Mouse (Mus musculus): ENCODE data around the gene Fam43b. TPM values are rescaled to one million over a fixed set of nuclear protein-coding genes. Genes with fewer than 3 reads are reported as not detected.

Gene Fam43b
- polyA plus RNA-seq, 1 experiment from 2014 or later = not detected

- H3K4me1 ChIP-seq (replicated peaks; ENCODE audit: control insufficient read depth, insufficient read depth) = no peaks in the 10 kb centered on the region
- ATAC-seq (ENCODE audit: low FRiP score, low TSS enrichment) (no peak), DNase-seq (ENCODE audit: low spot score) (peak; percentile 54)
- H3K9ac ChIP-seq (ENCODE audit: low read length) = no peak overlapping the region
- TF ChIP-seq EP300 (optimal IDR thresholded peaks at IDR 0.05) (no peak), CTCF (IDR thresholded peaks at IDR 0.05; ENCODE audit: low read depth) (peak; percentile 71)
- 7% methylated on average over 2 of the region's 2 CpGs for WGBS
- no peaks in the 10 kb centered on the region for H3K27me3 ChIP-seq (ENCODE audit: control insufficient read depth, insufficient read depth, low read length)
- no peak overlapping the region for H3K4me2 ChIP-seq (replicated peaks; ENCODE audit: low read depth)
- no peaks in the 10 kb centered on the region for H3K9me3 ChIP-seq (ENCODE audit: control insufficient read depth, low read length)
- no peak overlapping the region for H3K4me3 ChIP-seq (ENCODE audit: low read depth, low read length)
- no peak overlapping the region for H3K27ac ChIP-seq (replicated peaks)
- H3K36me3 ChIP-seq (ENCODE audit: control insufficient read depth, insufficient read depth, low read length) = no peaks in the 10 kb centered on the region
These were observed 8.5 kb upstream of the Fam43b start for GRCm38 (mm10) chr4:138404806-138405205.

- no peak for ATAC-seq (ENCODE audit: low FRiP score, low TSS enrichment)
- Histone ChIP-seq H3K27ac (replicated peaks) (no peak overlapping the region), H3K27me3 (ENCODE audit: control insufficient read depth, insufficient read depth, low read length) (peaks cover 32% of the 10 kb centered on the region), H3K4me3 (ENCODE audit: low read depth, low read length) (peak overlapping the region; percentile 29; the same call in 1 of the 2 replicates), H3K4me2 (replicated peaks; ENCODE audit: low read depth) (peak overlapping the region; percentile 45; the same call in 1 of the 2 replicates), H3K4me1 (replicated peaks; ENCODE audit: control insufficient read depth, insufficient read depth) (peaks cover 2% of the 10 kb centered on the region; the same call in 1 of the 2 replicates), H3K9me3 (ENCODE audit: control insufficient read depth, low read length) (no peaks in the 10 kb centered on the region), H3K36me3 (ENCODE audit: control insufficient read depth, insufficient read depth, low read length) (no peaks in the 10 kb centered on the region), H3K9ac (ENCODE audit: low read length) (no peak overlapping the region)
- TF ChIP-seq CTCF (IDR thresholded peaks at IDR 0.05; ENCODE audit: low read depth) (no peak), EP300 (optimal IDR thresholded peaks at IDR 0.05) (no peak)
- DNase-seq (ENCODE audit: low spot score) = no peak
- WGBS = 18% methylated on average over 8 of the region's 8 CpGs
These were observed 383 bp upstream of the Fam43b start for GRCm38 (mm10) chr4:138396711-138397110.

GRCm38 (mm10) chr4:138395087-138395970 lies 999 bp downstream of the Fam43b start:
- WGBS = under 1% methylated on average over 99 of the region's 103 CpGs
- H3K4me1 ChIP-seq (replicated peaks; ENCODE audit: control insufficient read depth, insufficient read depth) = peaks cover 2% of the 10 kb centered on the region; the same call in 1 of the 2 replicates
- TF ChIP-seq EP300 (optimal IDR thresholded peaks at IDR 0.05) (no peak), CTCF (IDR thresholded peaks at IDR 0.05; ENCODE audit: low read depth) (no peak)
- no peak for ATAC-seq (ENCODE audit: low FRiP score, low TSS enrichment)
- no peaks in the 10 kb centered on the region for H3K9me3 ChIP-seq (ENCODE audit: control insufficient read depth, low read length)
- H3K4me3 ChIP-seq (ENCODE audit: low read depth, low read length) = peak overlapping the region; percentile 29
- H3K4me2 ChIP-seq (replicated peaks; ENCODE audit: low read depth) = peak overlapping the region; percentile 45
- no peak overlapping the region for H3K27ac ChIP-seq (replicated peaks)
- H3K36me3 ChIP-seq (ENCODE audit: control insufficient read depth, insufficient read depth, low read length) = no peaks in the 10 kb centered on the region
- peaks cover 32% of the 10 kb centered on the region for H3K27me3 ChIP-seq (ENCODE audit: control insufficient read depth, insufficient read depth, low read length)
- DNase-seq (ENCODE audit: low spot score) = no peak
- no peak overlapping the region for H3K9ac ChIP-seq (ENCODE audit: low read length)

- Histone ChIP-seq H3K36me3 (ENCODE audit: control insufficient read depth, insufficient read depth, low read length) (no peaks in the 10 kb centered on the region), H3K9ac (ENCODE audit: low read length) (no peak overlapping the region), H3K27me3 (ENCODE audit: control insufficient read depth, insufficient read depth, low read length) (peaks cover 32% of the 10 kb centered on the region), H3K4me3 (ENCODE audit: low read depth, low read length) (no peak overlapping the region), H3K27ac (replicated peaks) (no peak overlapping the region), H3K4me1 (replicated peaks; ENCODE audit: control insufficient read depth, insufficient read depth) (peaks cover 2% of the 10 kb centered on the region; the same call in 1 of the 2 replicates), H3K4me2 (replicated peaks; ENCODE audit: low read depth) (no peak overlapping the region), H3K9me3 (ENCODE audit: control insufficient read depth, low read length) (no peaks in the 10 kb centered on the region)
- WGBS = 48% methylated on average over 7 of the region's 7 CpGs
- DNase-seq (ENCODE audit: low spot score) = no peak
- ATAC-seq (ENCODE audit: low FRiP score, low TSS enrichment) = no peak
- no peak for TF ChIP-seq CTCF (IDR thresholded peaks at IDR 0.05; ENCODE audit: low read depth)
- no peak for TF ChIP-seq EP300 (optimal IDR thresholded peaks at IDR 0.05)
These were observed 2.6 kb downstream of the Fam43b start for GRCm38 (mm10) chr4:138393703-138394102.

- Histone ChIP-seq H3K36me3 (ENCODE audit: control insufficient read depth, insufficient read depth, low read length) (no peaks in the 10 kb centered on the region), H3K4me2 (replicated peaks; ENCODE audit: low read depth) (no peak overlapping the region), H3K9me3 (ENCODE audit: control insufficient read depth, low read length) (no peaks in the 10 kb centered on the region), H3K27me3 (ENCODE audit: control insufficient read depth, insufficient read depth, low read length) (no peaks in the 10 kb centered on the region), H3K4me1 (replicated peaks; ENCODE audit: control insufficient read depth, insufficient read depth) (no peaks in the 10 kb centered on the region), H3K9ac (ENCODE audit: low read length) (no peak overlapping the region), H3K4me3 (ENCODE audit: low read depth, low read length) (no peak overlapping the region), H3K27ac (replicated peaks) (no peak overlapping the region)
- ATAC-seq (ENCODE audit: low FRiP score, low TSS enrichment) (peak; percentile 92), DNase-seq (ENCODE audit: low spot score) (peak; percentile 89)
- WGBS = 36% methylated on average over 4 of the region's 4 CpGs
- TF ChIP-seq CTCF (IDR thresholded peaks at IDR 0.05; ENCODE audit: low read depth) (no peak), EP300 (optimal IDR thresholded peaks at IDR 0.05) (no peak)
These were observed 12.5 kb downstream of the Fam43b start for GRCm38 (mm10) chr4:138383789-138384188.

- Histone ChIP-seq H3K9ac (ENCODE audit: low read length) (no peak overlapping the region), H3K27me3 (ENCODE audit: control insufficient read depth, insufficient read depth, low read length) (no peaks in the 10 kb centered on the region), H3K9me3 (ENCODE audit: control insufficient read depth, low read length) (no peaks in the 10 kb centered on the region), H3K4me3 (ENCODE audit: low read depth, low read length) (no peak overlapping the region), H3K27ac (replicated peaks) (no peak overlapping the region), H3K36me3 (ENCODE audit: control insufficient read depth, insufficient read depth, low read length) (no peaks in the 10 kb centered on the region), H3K4me1 (replicated peaks; ENCODE audit: control insufficient read depth, insufficient read depth) (no peaks in the 10 kb centered on the region), H3K4me2 (replicated peaks; ENCODE audit: low read depth) (no peak overlapping the region)
- ATAC-seq (ENCODE audit: low FRiP score, low TSS enrichment) (no peak), DNase-seq (ENCODE audit: low spot score) (no peak)
- WGBS = 74% methylated on average over 6 of the region's 6 CpGs
- TF ChIP-seq CTCF (IDR thresholded peaks at IDR 0.05; ENCODE audit: low read depth) = peak; percentile 57
- TF ChIP-seq EP300 (optimal IDR thresholded peaks at IDR 0.05) = no peak
These were observed 13.9 kb downstream of the Fam43b start for GRCm38 (mm10) chr4:138382462-138382861.
